Mouse (Mus musculus) lung, adult 2 months (tissue): ENCODE data around the gene Triap1.

Experiments used
- CTCF ChIP-seq: fragments of 200-500 bp; IDR thresholded peaks from 2 replicates; pipeline ENCODE4 v1.5.1; 2011; ENCODE audit warnings: mild to moderate bottlenecking, low read length, control low read depth; ENCODE audit not compliant: insufficient read depth
- POLR2A ChIP-seq: fragments of 200-500 bp; IDR thresholded peaks from 2 replicates; pipeline ENCODE4 v1.6.1; 2011; ENCODE audit warnings: low read depth, mild to moderate bottlenecking, control low read depth, low read length, borderline replicate concordance; ENCODE audit errors: extremely low read depth

GRCm38 (mm10) chr5:115375436-115375835 is 34.4 kb downstream of the Triap1 start:
- TF ChIP-seq CTCF (no peak), POLR2A (no peak)
